Mouse (Mus musculus) liver, adult 2 months (tissue): ENCODE measurements around the gene Prdm16.

Source experiments
- CTCF ChIP-seq: fragments of 200-500 bp; IDR thresholded peaks from 2 replicates; pipeline ENCODE4 v1.5.1; 2011; ENCODE audit warnings: low read depth, low read length, control low read depth
- POLR2A ChIP-seq: fragments of 200-500 bp; IDR thresholded peaks from 2 replicates; pipeline ENCODE4 v1.6.1; 2011; ENCODE audit warnings: low read length, control low read depth; ENCODE audit not compliant: insufficient read depth; ENCODE audit errors: extremely low read depth

DNA sequence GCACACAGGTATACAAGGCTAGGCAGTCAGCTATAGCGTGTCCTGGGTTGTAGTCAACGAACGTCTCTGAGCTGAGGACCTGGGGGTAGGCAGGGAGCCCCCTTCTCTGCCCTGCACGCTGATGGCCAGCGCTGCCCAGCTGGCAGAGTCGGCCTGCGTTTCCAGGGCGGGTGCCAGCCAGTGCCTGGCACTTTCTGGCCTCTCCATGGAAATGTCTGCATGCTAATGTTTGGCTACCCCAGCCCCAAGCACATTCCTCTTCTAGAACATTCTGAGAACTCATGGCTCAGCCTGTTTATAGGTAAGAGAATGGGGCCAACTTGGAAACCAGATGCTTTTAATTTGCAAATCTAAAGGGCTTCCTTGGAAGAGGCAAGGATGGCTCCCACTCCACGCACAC is 186.2 kb downstream of the Prdm16 start:
- TF ChIP-seq CTCF (no peak), POLR2A (no peak)
